Mouse (Mus musculus) embryo, embryonic 10.5 days (tissue): ENCODE results near the gene Strn4.

Source experiments
- DNase-seq: peaks from one replicate; pipeline ENCODE4 v3.0.0-alpha.2; 2015; ENCODE audit warnings: low spot score

Strn4 gene

GRCm38 (mm10) chr7:16815351-16815941 lies at the start of gene Strn4:
Strn4 (plus strand) TSS chr7:16815889.
- peak; percentile 76 for DNase-seq

- no peak for DNase-seq
Measured at GRCm38 (mm10) chr7:16766443-16766842, 49.2 kb upstream of the Strn4 start.

- DNase-seq: no peak
Measured at GRCm38 (mm10) chr7:16775888-16776287, 39.8 kb upstream of the Strn4 start.

- no peak for DNase-seq
Measured at GRCm38 (mm10) chr7:16780076-16780475, 35.6 kb upstream of the Strn4 start.

DNA sequence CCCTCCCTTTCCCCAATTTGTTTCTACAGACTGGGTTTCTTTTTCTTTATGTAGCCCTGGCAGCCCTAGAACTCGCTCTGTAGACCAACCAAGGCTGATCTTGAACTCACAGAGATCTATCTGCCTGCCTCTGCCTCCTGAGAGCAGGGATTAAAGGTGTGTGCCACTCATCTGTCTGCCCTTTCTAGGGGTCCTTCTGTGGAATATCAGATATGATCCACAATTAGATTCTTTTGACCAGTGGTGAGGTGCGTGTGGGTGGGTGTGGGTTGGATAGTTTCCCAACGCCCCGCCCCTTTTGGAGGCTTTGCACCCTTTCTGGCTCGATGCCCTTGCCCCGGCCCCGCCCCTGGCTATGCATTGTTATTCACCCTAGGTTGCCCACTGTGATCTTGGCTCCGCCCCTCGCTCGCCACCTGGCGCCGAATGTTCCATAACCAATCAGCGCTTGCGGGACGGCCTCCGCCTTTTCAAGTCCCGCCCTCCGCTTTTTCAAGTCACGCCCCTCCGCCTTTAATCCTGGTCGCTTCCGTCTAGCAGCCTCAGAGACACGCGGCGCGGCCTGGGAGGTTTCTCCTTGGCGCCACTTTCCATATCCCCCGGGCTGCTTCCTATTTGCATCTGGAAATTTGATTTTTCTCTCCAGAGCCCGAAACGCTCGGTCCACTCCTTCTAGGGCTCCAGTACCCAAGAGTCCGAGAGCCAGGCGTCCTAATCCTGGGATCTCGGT lies 34.7 kb upstream of the Strn4 start, which contains the start of gene Slc1a5:
Slc1a5 (plus strand) TSS at position 516 of the 730 bp plus-strand sequence.
- peak; percentile 98 for DNase-seq

DNA sequence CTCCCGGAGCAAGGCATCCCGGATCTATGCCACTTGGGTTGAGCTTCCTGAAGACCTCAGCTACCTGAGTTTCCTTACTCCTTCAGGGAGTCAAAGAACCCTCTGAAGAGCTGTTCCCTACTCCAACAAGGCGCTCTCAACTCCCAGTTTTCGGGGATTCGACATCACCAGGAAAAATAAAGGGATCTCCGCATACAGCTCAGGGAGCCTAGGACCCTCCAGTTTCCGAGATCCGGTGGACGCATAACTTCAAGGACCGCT lies 34.2 kb upstream of the Strn4 start:
- peak; percentile 66 for DNase-seq

GRCm38 (mm10) chr7:16781816-16782554 lies 33.7 kb upstream of the Strn4 start:
- DNase-seq: peak; percentile 34

DNA sequence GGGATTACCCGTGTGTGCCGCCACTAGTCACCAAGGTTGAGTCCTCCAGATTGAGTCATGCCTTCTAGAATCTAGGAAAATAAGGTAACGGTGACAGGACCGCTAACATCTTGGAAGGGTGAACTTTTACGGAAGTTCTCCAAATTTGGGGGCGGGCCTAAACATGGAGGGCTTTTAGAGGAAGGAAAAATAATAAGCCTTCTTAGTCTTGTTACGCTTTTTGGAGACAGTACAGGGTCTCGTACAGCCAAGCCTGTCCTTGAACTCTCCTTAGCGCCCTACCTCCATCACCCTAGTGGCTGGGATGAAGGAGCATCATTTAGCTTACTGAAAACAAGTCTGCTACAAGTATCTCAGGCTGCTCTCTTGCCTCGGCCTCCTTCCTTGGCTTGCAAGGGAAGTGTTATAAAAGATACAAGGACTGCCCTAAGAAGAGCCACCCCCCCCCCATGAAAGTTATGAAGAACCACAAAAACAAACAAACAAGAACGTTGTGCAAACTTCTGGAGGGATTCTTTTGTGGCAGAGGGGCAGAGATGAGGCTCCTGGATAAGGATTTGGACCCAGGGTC lies 33.0 kb upstream of the Strn4 start:
- DNase-seq: peak; percentile 26

DNA sequence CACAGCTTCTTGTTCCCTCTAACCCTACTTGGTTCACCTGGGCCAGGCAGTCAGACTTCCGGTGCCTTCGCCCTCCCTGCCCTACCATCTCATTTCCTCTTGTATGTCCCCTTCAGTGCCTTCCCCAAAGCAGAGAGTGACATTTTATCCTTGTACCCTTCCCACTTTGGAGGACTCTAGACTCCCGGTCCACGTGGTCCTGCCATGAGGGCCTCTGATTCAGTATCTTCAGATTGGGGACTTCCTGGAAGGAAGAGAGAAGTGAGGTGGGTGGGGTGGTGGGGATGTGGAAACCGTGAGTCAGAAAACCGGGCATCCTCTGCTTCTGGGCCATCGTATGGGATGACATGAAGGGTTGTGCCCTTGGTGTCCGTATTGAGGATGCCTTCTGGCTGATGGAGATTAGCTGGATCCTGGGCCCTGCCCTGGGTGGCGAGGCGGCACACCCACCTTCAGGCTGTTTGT lies 32.4 kb upstream of the Strn4 start:
- DNase-seq: peak; percentile 31

DNA sequence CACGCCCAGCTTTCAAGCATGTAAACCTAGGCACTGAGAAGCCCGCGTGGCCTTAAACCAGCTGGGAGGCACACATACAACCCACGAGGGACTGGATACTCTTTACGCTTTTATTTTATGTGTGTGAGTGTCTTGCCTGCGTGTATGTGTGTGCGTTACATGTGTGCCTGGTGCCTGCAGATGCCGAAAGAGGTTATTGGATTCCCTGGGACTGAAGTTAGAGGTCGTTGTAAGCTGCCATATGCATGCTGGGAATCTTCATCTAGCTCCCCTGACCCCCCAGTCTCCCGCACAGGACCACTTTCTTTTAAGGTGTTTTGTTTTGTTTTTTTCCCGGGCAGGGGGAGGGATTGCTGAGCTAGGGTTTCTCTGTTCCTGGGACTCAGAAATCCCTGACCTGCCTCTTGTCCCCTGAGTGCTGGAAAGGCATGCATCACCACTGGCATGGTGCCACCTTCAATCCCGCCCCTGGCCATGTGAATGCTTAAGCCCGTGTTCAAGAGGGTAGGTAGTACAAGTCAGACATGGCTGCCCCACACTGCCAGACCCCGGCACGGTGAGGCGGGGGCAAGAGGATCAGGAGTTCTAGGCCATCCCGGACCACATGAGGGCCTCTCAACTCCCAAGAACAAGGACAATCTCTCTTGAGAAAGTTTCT lies 31.8 kb upstream of the Strn4 start:
- no peak for DNase-seq

- no peak for DNase-seq
Measured at GRCm38 (mm10) chr7:16784498-16784976, 31.2 kb upstream of the Strn4 start.

GRCm38 (mm10) chr7:16785541-16786083 lies 30.1 kb upstream of the Strn4 start:
- no peak for DNase-seq

- DNase-seq: no peak
Measured at GRCm38 (mm10) chr7:16792316-16792715, 23.4 kb upstream of the Strn4 start.

DNA sequence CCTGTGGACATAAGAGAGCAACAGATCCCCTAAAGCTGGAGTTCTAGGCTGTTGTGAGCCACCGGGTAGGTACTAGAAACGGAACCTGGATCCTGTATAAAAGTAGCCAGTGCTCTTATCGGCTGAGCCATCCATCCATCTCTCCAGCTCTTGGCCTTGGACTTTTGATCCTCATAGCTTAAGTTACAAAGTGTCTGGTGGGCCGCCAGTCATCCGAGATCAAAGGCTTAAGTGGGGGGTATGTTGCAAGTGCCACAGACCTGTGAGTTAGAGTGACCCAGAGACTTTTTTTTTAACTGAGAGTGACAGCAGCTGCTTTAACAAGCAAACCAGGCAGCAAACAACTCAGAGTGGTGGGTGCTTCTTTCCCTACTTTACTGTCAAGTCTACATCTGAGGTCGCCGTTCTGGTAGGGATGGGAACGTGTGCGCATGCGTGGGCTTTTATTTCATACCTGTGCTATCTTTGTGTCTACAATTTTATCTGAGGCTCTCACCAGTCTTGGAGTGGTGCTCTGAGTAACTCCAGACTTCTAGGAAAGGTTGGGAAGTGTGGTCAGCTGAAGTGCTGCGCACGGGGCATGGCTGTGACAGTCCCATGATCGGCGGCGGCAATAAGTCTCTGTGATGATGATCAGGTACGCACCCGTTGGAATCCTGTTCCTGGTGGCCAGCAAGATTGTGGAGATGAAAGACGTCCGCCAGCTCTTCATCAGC lies 22.5 kb upstream of the Strn4 start:
- DNase-seq: no peak

DNA sequence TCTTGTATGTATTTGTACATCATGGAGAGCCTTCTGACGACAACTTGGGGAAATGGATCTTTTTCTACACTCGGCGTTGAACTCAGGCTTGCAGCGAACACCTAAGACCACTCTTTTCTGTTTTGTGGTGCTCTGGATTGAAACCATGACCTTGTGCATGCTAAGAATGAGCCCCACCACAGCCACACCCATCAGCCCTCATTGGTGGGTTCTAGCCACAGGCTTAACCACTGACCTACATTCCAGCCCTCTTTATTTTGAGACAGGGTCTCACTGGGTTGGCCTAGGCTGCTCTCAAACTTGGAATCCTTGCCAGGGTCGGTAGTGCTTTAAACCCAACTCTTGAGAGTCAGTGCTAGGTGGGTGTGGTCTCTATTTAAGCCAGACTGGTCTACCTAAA lies 20.8 kb upstream of the Strn4 start:
- no peak for DNase-seq

DNA sequence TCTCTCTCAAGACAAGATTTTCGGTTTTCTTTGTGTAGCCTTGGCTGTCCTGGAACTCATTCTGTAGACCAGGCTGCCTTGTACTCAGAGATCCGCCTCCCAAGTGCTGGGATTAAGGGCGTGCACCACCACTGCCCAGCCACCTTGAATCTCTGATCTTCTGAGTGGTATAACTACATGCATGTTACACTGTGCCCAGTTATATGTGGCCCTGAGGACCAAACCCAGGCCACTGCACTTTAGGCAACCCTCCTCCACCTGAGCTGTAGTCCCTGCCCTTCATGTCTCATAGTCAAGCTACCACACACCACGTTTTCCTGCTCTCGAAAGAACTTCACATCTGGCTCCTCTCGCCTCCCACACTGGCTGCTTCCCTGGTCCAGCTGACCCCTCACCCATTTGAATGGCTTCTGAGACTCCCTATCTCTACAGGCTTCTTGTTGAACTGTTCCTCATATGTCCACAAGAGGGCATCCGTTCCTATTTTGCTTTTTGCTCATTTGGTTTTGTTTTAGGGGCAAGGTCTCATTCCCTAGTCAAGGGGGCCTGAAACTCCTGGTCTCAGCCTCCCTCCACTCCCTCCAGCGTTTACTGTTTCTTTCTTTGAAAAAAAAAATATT lies 11.2 kb upstream of the Strn4 start:
- DNase-seq: peak; percentile 83

GRCm38 (mm10) chr7:16807936-16808335 lies 7.8 kb upstream of the Strn4 start:
- no peak for DNase-seq

DNA sequence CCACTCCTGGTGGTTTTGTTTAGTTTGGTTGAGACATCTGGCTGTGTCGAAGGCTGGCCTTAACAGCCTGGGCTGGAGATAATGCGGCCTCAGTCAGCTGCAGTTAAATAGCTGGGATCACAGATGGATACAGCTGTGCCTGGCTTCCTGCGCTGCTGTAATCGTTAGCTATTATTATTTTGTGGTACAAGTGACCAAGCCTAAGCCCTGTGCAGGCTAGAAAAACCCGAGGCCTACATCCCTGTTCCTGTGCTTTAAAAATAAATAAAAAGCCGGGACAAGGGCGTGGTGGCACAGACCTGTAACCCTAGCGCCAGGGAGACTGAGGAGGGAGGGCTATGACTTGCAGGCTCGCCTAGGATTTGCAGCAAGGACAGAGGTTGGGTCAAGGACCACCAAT lies 7.0 kb upstream of the Strn4 start:
- DNase-seq: no peak

DNA sequence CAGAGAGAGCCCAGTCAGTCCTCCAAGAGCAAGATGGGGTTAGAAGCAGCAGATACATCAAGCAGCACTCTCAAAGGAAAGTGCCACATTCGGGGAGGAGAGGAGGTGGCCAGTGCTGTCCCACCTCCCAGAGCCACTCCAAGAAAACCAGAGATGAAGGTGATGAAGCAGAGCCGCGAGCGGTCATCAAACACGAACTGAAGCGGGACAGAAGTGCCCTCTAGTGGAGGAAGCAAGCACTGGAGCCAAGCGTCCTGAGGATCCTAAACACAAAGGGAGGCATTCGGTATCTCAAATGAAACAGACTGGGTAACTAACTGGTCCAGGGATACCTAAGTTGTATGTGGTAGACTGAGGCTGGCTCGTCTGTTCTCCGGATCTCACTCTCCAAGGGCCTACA lies 6.0 kb upstream of the Strn4 start:
- DNase-seq: peak; percentile 89

GRCm38 (mm10) chr7:16810399-16810919 lies 5.2 kb upstream of the Strn4 start:
- DNase-seq: no peak
